Mouse (Mus musculus): ENCODE measurements around the gene Tubgcp2.

Tubgcp2 gene

GRCm38 (mm10) chr7:139979011-139979719, 57.3 kb downstream of the Tubgcp2 start:
- DNase-seq (ENCODE audit: low read depth) = no peak

- DNase-seq (ENCODE audit: low read depth) = peak; percentile 91
Observed at GRCm38 (mm10) chr7:139978278-139978892, 58.1 kb downstream of the Tubgcp2 start, which contains the start of gene 6430531B16Rik. TSS of gene 6430531B16Rik (minus strand) at chr7:139978755.

- DNase-seq (ENCODE audit: low read depth) = no peak
Observed at GRCm38 (mm10) chr7:139975471-139975870, 61.0 kb downstream of the Tubgcp2 start.

GRCm38 (mm10) chr7:139974307-139974706, 62.2 kb downstream of the Tubgcp2 start:
- DNase-seq (ENCODE audit: low read depth) = peak; percentile 83

- peak; percentile 76 for DNase-seq (ENCODE audit: low read depth)
Observed at GRCm38 (mm10) chr7:139972923-139973331, 63.5 kb downstream of the Tubgcp2 start.

- peak; percentile 70 for DNase-seq (ENCODE audit: low read depth)
Observed at GRCm38 (mm10) chr7:139971436-139971835, 65.0 kb downstream of the Tubgcp2 start.

- DNase-seq (ENCODE audit: low read depth) = no peak
Observed at GRCm38 (mm10) chr7:139970979-139971378, 65.5 kb downstream of the Tubgcp2 start.

- no peak for DNase-seq (ENCODE audit: low read depth)
Observed at GRCm38 (mm10) chr7:139970216-139970919, 66.1 kb downstream of the Tubgcp2 start.

- peak; percentile 93 for DNase-seq (ENCODE audit: low read depth)
Observed at GRCm38 (mm10) chr7:139969348-139970130, 66.9 kb downstream of the Tubgcp2 start.

GRCm38 (mm10) chr7:139968428-139968827, 68.0 kb downstream of the Tubgcp2 start:
- peak; percentile 93 for DNase-seq (ENCODE audit: low read depth)

GRCm38 (mm10) chr7:139967175-139967574, 69.3 kb downstream of the Tubgcp2 start:
- no peak for DNase-seq (ENCODE audit: low read depth)

GRCm38 (mm10) chr7:139963814-139964213, 72.7 kb downstream of the Tubgcp2 start:
- DNase-seq (ENCODE audit: low read depth) = no peak

GRCm38 (mm10) chr7:139961141-139961540, 75.3 kb downstream of the Tubgcp2 start:
- no peak for DNase-seq (ENCODE audit: low read depth)

- no peak for DNase-seq (ENCODE audit: low read depth)
Observed at GRCm38 (mm10) chr7:139957958-139958357, 78.5 kb downstream of the Tubgcp2 start.

GRCm38 (mm10) chr7:139957437-139957836, 79.0 kb downstream of the Tubgcp2 start:
- no peak for DNase-seq (ENCODE audit: low read depth)

- DNase-seq (ENCODE audit: low read depth) = no peak
Observed at GRCm38 (mm10) chr7:139956658-139957057, 79.8 kb downstream of the Tubgcp2 start.

- no peak for DNase-seq (ENCODE audit: low read depth)
Observed at GRCm38 (mm10) chr7:139955505-139955904, 81.0 kb downstream of the Tubgcp2 start.

GRCm38 (mm10) chr7:139951991-139952633, 84.4 kb downstream of the Tubgcp2 start:
- peak; percentile 64 for DNase-seq (ENCODE audit: low read depth)

GRCm38 (mm10) chr7:139951079-139951478, 85.4 kb downstream of the Tubgcp2 start:
- DNase-seq (ENCODE audit: low read depth) = peak; percentile 74

GRCm38 (mm10) chr7:139950283-139950971, 86.0 kb downstream of the Tubgcp2 start:
- peak; percentile 87 for DNase-seq (ENCODE audit: low read depth)

GRCm38 (mm10) chr7:139949893-139950282, 86.6 kb downstream of the Tubgcp2 start:
- DNase-seq (ENCODE audit: low read depth) = peak; percentile 84

All from induced T-regulatory cell, adult 2 months (primary cell).